Mouse (Mus musculus) heart, embryonic 11.5 days (tissue): ENCODE results near the gene 1600014C10Rik. TPM values are rescaled to one million over a fixed set of nuclear protein-coding genes. Genes with fewer than 3 reads are reported as not detected.

Experiments used
- ATAC-seq: fragments of 200-750 bp; cut with Nextera tagmentation; replicated peaks from 2 replicates; pipeline ENCODE4 v1.8.0; 2017; ENCODE audit warnings: moderate library complexity; ENCODE audit not compliant: insufficient number of reproducible peaks, low FRiP score, low TSS enrichment
- H3K27ac ChIP-seq: fragments of 300-500 bp; sonication (generic); 2 replicates; pipeline ENCODE4 v1.5.1; 2014; ENCODE audit warnings: mild to moderate bottlenecking, low read depth, low read length
- H3K27me3 ChIP-seq: fragments of 300-500 bp; sonication (generic); 2 replicates; pipeline ENCODE4 v1.6.1; 2014; ENCODE audit warnings: mild to moderate bottlenecking, low read length, mixed read lengths; ENCODE audit not compliant: control insufficient read depth, insufficient read depth
- H3K36me3 ChIP-seq: fragments of 300-500 bp; sonication (generic); 2 replicates; pipeline ENCODE4 v1.6.1; 2014; ENCODE audit warnings: mild to moderate bottlenecking, low read length, moderate library complexity, mixed read lengths; ENCODE audit not compliant: control insufficient read depth, insufficient read depth
- H3K4me1 ChIP-seq: fragments of 300-500 bp; sonication (generic); 2 replicates; pipeline ENCODE4 v1.6.1; 2014; ENCODE audit warnings: low read length; ENCODE audit not compliant: control insufficient read depth, insufficient read depth
- H3K4me2 ChIP-seq: fragments of 300-500 bp; sonication (generic); 2 replicates; pipeline ENCODE4 v1.6.1; 2014; ENCODE audit warnings: mild to moderate bottlenecking, moderate library complexity
- H3K4me3 ChIP-seq: fragments of 300-500 bp; sonication (generic); 2 replicates; pipeline ENCODE4 v1.5.1; 2014; ENCODE audit warnings: low read depth, low read length
- H3K9ac ChIP-seq: fragments of 300-500 bp; sonication (generic); 2 replicates; pipeline ENCODE4 v1.6.1; 2014; ENCODE audit warnings: mild to moderate bottlenecking, low read depth, low read length, moderate library complexity
- H3K9me3 ChIP-seq: fragments of 300-500 bp; sonication (generic); replicated peaks from 2 replicates; pipeline ENCODE4 v1.6.1; 2016; ENCODE audit warnings: low read length; ENCODE audit not compliant: control insufficient read depth
- WGBS: fragments of 180-500 bp; shearing (Covaris S2); extraction: QIAGEN DNeasy Blood & Tissue Kit; methylation state at CpG from one replicate; pipeline ENCODE4 v1.1.7; 2014; ENCODE audit not compliant: insufficient replicate concordance; 5-methylcytosine and 5-hydroxymethylcytosine counted together
- polyA plus RNA-seq: library from polyadenylated mRNA; unstranded; fragments of >200 nt; fragmentation: Nextera tagmentation; extraction: Ambion mirVana; gene quantifications from 2 replicates; pipeline ENCODE4 v1.2.1, GENCODE M21; 2014

The 1600014C10Rik gene
- polyA plus RNA-seq, 1 experiment from 2014 or later: 13.2 TPM

DNA sequence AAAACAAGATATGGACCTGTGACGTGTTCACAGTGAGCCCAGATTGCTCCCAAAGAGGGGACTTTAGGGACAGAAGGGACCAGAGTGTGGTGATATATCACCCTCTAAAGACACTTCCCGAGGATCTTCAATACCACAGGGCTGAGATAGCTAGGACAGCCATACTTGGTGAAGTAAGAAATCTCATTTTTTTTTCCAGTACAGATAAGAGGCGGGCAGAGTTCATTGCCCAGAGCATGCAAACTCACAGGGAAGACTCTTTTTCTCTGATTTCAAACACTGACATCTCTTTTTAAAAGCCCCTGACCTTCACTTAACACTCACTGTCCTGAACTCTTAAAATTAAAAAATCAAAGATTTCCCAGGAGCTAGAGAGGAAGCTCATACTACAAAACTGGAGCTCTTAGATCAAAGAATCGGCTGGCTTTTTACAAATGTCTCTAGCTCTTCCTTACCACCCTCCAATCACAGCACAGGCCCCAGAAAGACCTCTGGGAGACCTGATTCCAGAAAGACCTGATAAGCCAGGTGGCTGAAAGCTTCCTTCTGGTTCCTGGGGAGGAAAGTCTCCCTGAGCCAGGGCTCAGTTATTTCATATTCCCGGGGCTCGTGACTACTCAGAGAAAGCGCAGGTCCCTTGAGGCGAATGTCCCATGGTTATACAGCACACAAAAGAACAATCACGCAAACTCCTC is 24.1 kb upstream of the 1600014C10Rik start:
- 0 out of 2 replicates have a peak, but pooled peaks cover 3% of the 10 kb centered on the region for H3K4me1 ChIP-seq
- WGBS: 66% methylated on average over 9 of the region's 9 CpGs
- no peaks in the 10 kb centered on the region for H3K9me3 ChIP-seq
- no peak overlapping the region for H3K27ac ChIP-seq
- no peak overlapping the region for H3K4me3 ChIP-seq
- ATAC-seq: no peak
- H3K36me3 ChIP-seq: no peaks in the 10 kb centered on the region
- H3K4me2 ChIP-seq: no peak overlapping the region
- H3K27me3 ChIP-seq: no peaks in the 10 kb centered on the region
- no peak overlapping the region for H3K9ac ChIP-seq

GRCm38 (mm10) chr7:38161438-38161837 is 21.6 kb upstream of the 1600014C10Rik start:
- 88% methylated on average over 2 of the region's 2 CpGs for WGBS
- Histone ChIP-seq H3K36me3 (no peaks in the 10 kb centered on the region), H3K27me3 (no peaks in the 10 kb centered on the region), H3K27ac (no peak overlapping the region), H3K4me1 (0 out of 2 replicates have a peak, but pooled peaks cover 3% of the 10 kb centered on the region), H3K9ac (no peak overlapping the region), H3K9me3 (no peaks in the 10 kb centered on the region), H3K4me3 (no peak overlapping the region), H3K4me2 (no peak overlapping the region)
- ATAC-seq: no peak

GRCm38 (mm10) chr7:38163433-38164050 is 19.5 kb upstream of the 1600014C10Rik start:
- Histone ChIP-seq H3K27ac (no peak overlapping the region), H3K36me3 (no peaks in the 10 kb centered on the region), H3K4me3 (no peak overlapping the region), H3K9ac (no peak overlapping the region), H3K4me1 (peaks cover 6% of the 10 kb centered on the region; the same call in 1 of the 2 replicates), H3K27me3 (no peaks in the 10 kb centered on the region), H3K9me3 (no peaks in the 10 kb centered on the region), H3K4me2 (no peak overlapping the region)
- 35% methylated on average over 9 of the region's 9 CpGs for WGBS
- no peak for ATAC-seq

DNA sequence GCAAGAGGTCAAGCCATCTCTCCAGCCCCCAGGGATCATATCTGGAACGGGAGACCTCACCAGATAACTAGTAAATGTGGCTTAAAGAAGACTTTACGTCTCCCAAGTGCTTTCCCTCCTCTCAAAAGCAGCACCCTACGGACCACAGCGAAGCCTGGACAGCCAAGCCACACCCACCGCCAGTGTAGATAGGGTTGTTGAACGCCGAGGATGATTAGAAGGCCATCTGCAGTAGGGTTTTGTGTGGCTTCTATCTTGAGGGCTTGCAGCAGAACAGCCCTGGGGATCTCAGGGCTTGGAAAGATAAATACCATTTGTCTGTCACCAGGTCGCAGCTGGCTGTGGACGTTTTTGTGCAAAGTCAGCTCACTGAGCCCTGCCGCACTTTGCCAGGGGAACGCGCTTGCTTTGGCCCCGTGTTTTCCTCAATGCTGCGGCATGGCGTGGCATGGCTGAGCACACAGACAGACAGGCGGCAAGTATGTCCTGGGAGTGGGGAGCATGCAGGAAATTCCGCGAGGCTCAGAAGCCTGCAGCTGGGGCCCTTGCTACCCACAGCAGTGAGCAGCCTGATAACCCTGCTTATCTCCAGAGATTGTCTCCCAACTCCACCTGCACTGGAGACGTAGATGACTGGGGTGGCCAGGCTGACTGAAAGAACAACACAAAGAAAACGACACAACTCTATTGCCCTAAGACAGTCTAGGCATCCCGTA is 15.9 kb upstream of the 1600014C10Rik start:
- no peaks in the 10 kb centered on the region for H3K36me3 ChIP-seq
- H3K27ac ChIP-seq: no peak overlapping the region
- H3K4me1 ChIP-seq: peaks cover 4% of the 10 kb centered on the region; the same call in 1 of the 2 replicates
- WGBS: 9% methylated on average over 21 of the region's 21 CpGs
- H3K9me3 ChIP-seq: no peaks in the 10 kb centered on the region
- no peaks in the 10 kb centered on the region for H3K27me3 ChIP-seq
- peak overlapping the region; percentile 54 for H3K9ac ChIP-seq
- H3K4me3 ChIP-seq: peak overlapping the region; percentile 34
- H3K4me2 ChIP-seq: peak overlapping the region; percentile 80
- no peak for ATAC-seq

- no peaks in the 10 kb centered on the region for H3K27me3 ChIP-seq
- H3K4me3 ChIP-seq: peak overlapping the region; percentile 34
- peak overlapping the region; percentile 80 for H3K4me2 ChIP-seq
- H3K27ac ChIP-seq: no peak overlapping the region
- no peaks in the 10 kb centered on the region for H3K9me3 ChIP-seq
- no peak overlapping the region for H3K9ac ChIP-seq
- ATAC-seq: no peak
- peaks cover 4% of the 10 kb centered on the region; the same call in 1 of the 2 replicates for H3K4me1 ChIP-seq
- no peaks in the 10 kb centered on the region for H3K36me3 ChIP-seq
- 16% methylated on average over 11 of the region's 11 CpGs for WGBS
These were observed 15.3 kb upstream of the 1600014C10Rik start for GRCm38 (mm10) chr7:38167724-38168141.

GRCm38 (mm10) chr7:38173871-38174270 is 9.1 kb upstream of the 1600014C10Rik start:
- peak overlapping the region; percentile 42 for H3K4me3 ChIP-seq
- H3K9me3 ChIP-seq: no peaks in the 10 kb centered on the region
- H3K9ac ChIP-seq: peak overlapping the region; percentile 70
- 14% methylated on average over 14 of the region's 14 CpGs for WGBS
- peak overlapping the region; percentile 76 for H3K4me2 ChIP-seq
- no peak for ATAC-seq
- H3K4me1 ChIP-seq: 0 out of 2 replicates have a peak, but pooled peaks cover 7% of the 10 kb centered on the region
- peaks cover 8% of the 10 kb centered on the region; the same call in 1 of the 2 replicates for H3K27me3 ChIP-seq
- H3K27ac ChIP-seq: no peak overlapping the region
- no peaks in the 10 kb centered on the region for H3K36me3 ChIP-seq

DNA sequence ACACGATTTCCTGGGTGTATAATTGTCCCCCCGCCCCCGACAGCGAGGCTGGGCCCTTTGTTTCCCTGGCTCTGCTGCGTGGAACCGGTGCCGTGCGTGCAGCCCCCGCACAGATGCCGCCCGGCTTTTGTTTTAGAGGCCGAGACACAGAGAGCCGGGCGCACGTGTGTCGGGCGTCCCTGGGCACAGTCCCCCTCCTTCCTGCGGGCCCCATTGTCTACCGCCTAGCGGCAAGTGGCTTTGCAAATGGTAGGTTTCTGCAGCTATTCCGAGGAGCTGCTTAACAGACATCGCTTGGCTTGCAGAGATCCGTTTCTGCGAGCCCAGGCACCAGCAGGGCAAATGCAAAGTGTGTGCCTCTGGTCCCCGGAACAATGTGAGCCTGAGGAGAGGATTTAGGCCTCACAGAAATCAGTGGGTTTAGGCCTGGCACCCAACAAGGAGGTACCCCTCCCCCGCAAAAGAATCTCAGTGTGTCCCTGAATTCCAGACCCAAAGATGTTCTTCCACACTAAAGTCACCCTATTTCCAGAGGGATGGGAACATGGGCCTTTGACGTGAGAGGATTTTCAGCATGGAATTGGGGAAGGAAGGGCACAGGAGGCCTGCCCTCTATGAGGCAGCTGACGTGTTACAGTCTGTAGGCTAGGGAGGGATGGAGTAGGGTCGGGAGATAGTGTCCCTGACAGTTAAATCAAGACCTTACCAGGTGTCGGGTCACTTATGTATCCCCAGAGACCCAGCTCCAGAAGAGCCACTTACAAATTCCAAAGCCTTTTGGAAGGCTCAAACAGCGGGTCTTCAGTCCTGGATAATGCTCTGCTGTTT is 8.5 kb upstream of the 1600014C10Rik start:
- Histone ChIP-seq H3K4me1 (0 out of 2 replicates have a peak, but pooled peaks cover 7% of the 10 kb centered on the region), H3K4me3 (peak overlapping the region; percentile 42), H3K36me3 (no peaks in the 10 kb centered on the region), H3K4me2 (peak overlapping the region; percentile 76), H3K27ac (no peak overlapping the region), H3K9ac (peak overlapping the region; percentile 70), H3K27me3 (peaks cover 8% of the 10 kb centered on the region; the same call in 1 of the 2 replicates), H3K9me3 (no peaks in the 10 kb centered on the region)
- 11% methylated on average over 31 of the region's 31 CpGs for WGBS
- 0 out of 2 replicates have a peak, but pooled peaks have one; percentile 46 for ATAC-seq

DNA sequence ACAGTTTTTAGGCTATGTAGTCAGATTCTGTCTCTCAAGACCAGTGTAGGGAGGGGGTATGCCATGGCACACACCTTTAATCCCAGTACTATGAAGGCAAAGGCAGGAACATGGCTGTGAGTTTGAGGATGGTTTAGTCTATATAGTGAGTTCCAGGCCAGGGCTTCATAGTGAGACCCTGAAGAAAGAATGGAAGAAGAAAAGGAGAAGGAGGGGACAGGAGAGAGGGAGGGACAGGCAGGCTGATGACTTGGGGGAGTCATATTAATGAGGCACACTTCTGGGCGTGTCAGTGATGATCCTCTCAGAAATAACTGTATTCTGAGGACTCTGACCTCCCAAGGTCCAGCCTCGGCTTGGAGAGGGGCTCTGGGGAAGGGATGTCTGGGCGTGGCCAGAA is 7.0 kb upstream of the 1600014C10Rik start:
- 63% methylated on average over 3 of the region's 3 CpGs for WGBS
- no peak for ATAC-seq
- no peaks in the 10 kb centered on the region for H3K9me3 ChIP-seq

More for the DNA sequence above, 7.0 kb upstream of the 1600014C10Rik start:
- H3K27ac ChIP-seq: no peak overlapping the region
- H3K27me3 ChIP-seq: peaks cover 8% of the 10 kb centered on the region; the same call in 1 of the 2 replicates
- no peak overlapping the region for H3K9ac ChIP-seq
- 0 out of 2 replicates have a peak, but pooled peaks cover 7% of the 10 kb centered on the region for H3K4me1 ChIP-seq
- no peaks in the 10 kb centered on the region for H3K36me3 ChIP-seq
- no peak overlapping the region for H3K4me3 ChIP-seq
- H3K4me2 ChIP-seq: no peak overlapping the region
